Mouse (Mus musculus) heart, postnatal 0 days (tissue): ENCODE measurements around the gene Suv39h2.

Experiments
- CTCF ChIP-seq: IDR thresholded peaks from 2 replicates; pipeline ENCODE4 v1.5.1; 2016; ENCODE audit warnings: antibody characterized with exemption, control low read depth, low read depth
- EP300 ChIP-seq: IDR thresholded peaks from 2 replicates; pipeline ENCODE4 v1.6.1; 2016; ENCODE audit warnings: antibody characterized with exemption, low read depth

DNA sequence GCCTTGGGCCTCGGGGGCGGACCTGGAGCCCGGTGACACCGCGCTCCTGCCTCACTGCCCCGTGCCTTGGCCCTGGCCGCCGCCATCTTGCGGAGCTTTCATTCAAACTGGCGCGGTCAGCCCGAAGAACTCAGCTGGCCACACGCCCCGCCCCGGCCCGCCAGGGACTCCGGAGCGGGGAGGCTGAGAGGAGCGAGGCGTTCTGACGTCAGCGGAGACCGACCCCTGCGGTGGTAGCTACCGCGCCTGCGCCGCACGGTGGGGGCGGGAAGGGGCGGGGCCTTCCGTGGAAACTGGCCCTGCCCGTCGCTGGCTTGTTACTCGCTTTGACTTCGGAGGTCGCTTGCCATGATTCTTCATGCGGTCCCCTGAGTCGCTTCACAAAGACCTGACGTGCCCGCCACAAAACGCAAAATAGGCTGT is at the start of gene Suv39h2:
- TF ChIP-seq EP300 (no peak), CTCF (no peak)
